Mouse (Mus musculus) liver, embryonic 12.5 days (tissue): ENCODE results near the gene Cycs. TPM values are rescaled to one million over a fixed set of nuclear protein-coding genes. Genes with fewer than 3 reads are reported as not detected.

Source experiments
- ATAC-seq: fragments of 200-750 bp; cut with Nextera tagmentation; 2 replicates; pipeline ENCODE4 v1.8.0; 2017; ENCODE audit warnings: moderate number of reproducible peaks, mild to moderate bottlenecking, moderate library complexity
- H3K27ac ChIP-seq: fragments of 300-500 bp; sonication (generic); 2 replicates; pipeline ENCODE4 v1.5.1; 2016; ENCODE audit warnings: mild to moderate bottlenecking
- H3K27me3 ChIP-seq: fragments of 300-500 bp; sonication (generic); replicated peaks from 2 replicates; pipeline ENCODE4 v1.6.1; 2016; ENCODE audit warnings: mild to moderate bottlenecking, moderate library complexity
- H3K36me3 ChIP-seq: fragments of 300-500 bp; sonication (generic); 2 replicates; pipeline ENCODE4 v1.6.1; 2016; ENCODE audit warnings: mild to moderate bottlenecking, moderate library complexity
- H3K4me1 ChIP-seq: fragments of 300-500 bp; sonication (generic); 2 replicates; pipeline ENCODE4 v1.6.1; 2016
- H3K4me2 ChIP-seq: fragments of 300-500 bp; sonication (generic); 2 replicates; pipeline ENCODE4 v1.6.1; 2016; ENCODE audit warnings: mild to moderate bottlenecking, moderate library complexity
- H3K4me3 ChIP-seq: fragments of 300-500 bp; sonication (generic); 2 replicates; pipeline ENCODE4 v1.5.1; 2016; ENCODE audit warnings: mild to moderate bottlenecking, moderate library complexity
- H3K9ac ChIP-seq: fragments of 300-500 bp; sonication (generic); 2 replicates; pipeline ENCODE4 v1.6.1; 2016; ENCODE audit warnings: mild to moderate bottlenecking, moderate library complexity
- H3K9me3 ChIP-seq: fragments of 300-500 bp; sonication (generic); replicated peaks from 2 replicates; pipeline ENCODE4 v1.6.1; 2016; ENCODE audit warnings: mild to moderate bottlenecking, moderate library complexity
- WGBS: fragments of 180-500 bp; shearing (Covaris S2); methylation state at CpG from one replicate; pipeline ENCODE4 v1.1.7; 2016; ENCODE audit not compliant: insufficient replicate concordance; 5-methylcytosine and 5-hydroxymethylcytosine counted together
- microRNA-seq: library from miRNA; unstranded; fragments of <30 nt; microRNA quantifications from one replicate; pipeline ENCODE4, GENCODE M21; 2017
- polyA plus RNA-seq: library from polyadenylated mRNA; unstranded; fragments of >200 nt; fragmentation: Nextera tagmentation; extraction: Ambion mirVana; gene quantifications from 2 replicates; pipeline ENCODE4 v1.2.1, GENCODE M21; 2016

The Cycs gene
- polyA plus RNA-seq, 1 experiment from 2014 or later, result 63.2 TPM

- H3K27ac ChIP-seq, result no peak overlapping the region
- no peaks in the 10 kb centered on the region for H3K9me3 ChIP-seq
- H3K27me3 ChIP-seq, result no peaks in the 10 kb centered on the region
- ATAC-seq, result no peak
- H3K4me2 ChIP-seq, result no peak overlapping the region
- H3K36me3 ChIP-seq, result no peaks in the 10 kb centered on the region
- H3K4me3 ChIP-seq, result no peak overlapping the region
- no peaks in the 10 kb centered on the region for H3K4me1 ChIP-seq
- WGBS, result 59% methylated on average over 7 of the region's 7 CpGs
- no peak overlapping the region for H3K9ac ChIP-seq
These were observed 44.7 kb downstream of the Cycs start for GRCm38 (mm10) chr6:50521532-50522135.

- H3K27me3 ChIP-seq, result no peaks in the 10 kb centered on the region
- H3K9me3 ChIP-seq, result no peaks in the 10 kb centered on the region
- no peaks in the 10 kb centered on the region for H3K36me3 ChIP-seq
- no peak overlapping the region for H3K4me3 ChIP-seq
- 57% methylated on average over 5 of the region's 5 CpGs for WGBS
- H3K4me2 ChIP-seq, result no peak overlapping the region
- H3K9ac ChIP-seq, result no peak overlapping the region
- no peak overlapping the region for H3K27ac ChIP-seq
- no peaks in the 10 kb centered on the region for H3K4me1 ChIP-seq
- no peak for ATAC-seq
These were observed 46.2 kb downstream of the Cycs start for GRCm38 (mm10) chr6:50520139-50520538.

DNA sequence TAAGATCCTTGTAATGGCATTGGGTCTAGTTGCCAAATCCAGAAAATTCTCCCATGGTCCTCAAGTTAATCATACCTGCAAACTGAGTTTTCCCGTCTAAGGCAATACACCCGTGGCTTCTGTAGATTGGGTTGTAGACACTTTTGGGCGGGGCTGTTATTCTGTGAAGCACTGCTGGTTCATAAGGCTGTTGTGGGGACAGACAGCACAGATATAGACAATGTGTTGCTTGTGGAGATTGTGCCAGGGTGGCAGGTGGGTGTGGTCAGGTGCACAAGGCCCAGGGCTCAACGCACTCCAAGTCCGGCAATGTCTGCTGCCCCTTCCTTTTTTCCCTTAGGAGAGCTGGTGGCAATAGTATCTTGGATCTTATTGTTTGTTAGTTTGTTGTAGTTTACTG lies 48.0 kb downstream of the Cycs start:
- Histone ChIP-seq H3K27me3 (no peaks in the 10 kb centered on the region), H3K36me3 (no peaks in the 10 kb centered on the region), H3K4me1 (no peaks in the 10 kb centered on the region), H3K9me3 (no peaks in the 10 kb centered on the region), H3K4me3 (no peak overlapping the region), H3K4me2 (no peak overlapping the region), H3K27ac (no peak overlapping the region), H3K9ac (no peak overlapping the region)
- WGBS, result 54% methylated on average over 5 of the region's 5 CpGs
- no peak for ATAC-seq

Small RNA genes within 50 kb of the gene (microRNA-seq; reads per million reads assigned to microRNA genes)
- gene Mir6371, result not detected

Other genes starting within 250 kb of the Cycs start
- gene Osbpl3, start 110.3 kb downstream of the Cycs start, polyA plus RNA-seq, result 1.4 and 2.6 TPM in 2 replicates
- 0.13 and 0.19 TPM in 2 replicates for gene 4921507P07Rik, start 30.1 kb upstream of the Cycs start, polyA plus RNA-seq
- not detected in 2 replicates for gene Npvf, start 87.9 kb upstream of the Cycs start, polyA plus RNA-seq